Mouse (Mus musculus) bone marrow, adult 2 months (tissue): Measurements from ENCODE around the gene Cdc14a.

Experiments used
- CTCF ChIP-seq: fragments of 200-500 bp; IDR thresholded peaks from 2 replicates; pipeline ENCODE4 v1.5.1; 2011; ENCODE audit warnings: low read length, control low read depth; ENCODE audit not compliant: control insufficient read depth, insufficient read depth
- POLR2A ChIP-seq: fragments of 200-500 bp; IDR thresholded peaks from 2 replicates; pipeline ENCODE4 v1.6.1; 2011; ENCODE audit warnings: low read depth, mild to moderate bottlenecking, control low read depth, low read length, borderline replicate concordance; ENCODE audit not compliant: control insufficient read depth

GRCm38 (mm10) chr3:116301754-116302153 is 122.1 kb downstream of the Cdc14a start:
- TF ChIP-seq POLR2A (no peak), CTCF (no peak)
